Mouse (Mus musculus) limb, embryonic 13.5 days (tissue): ENCODE results near the gene Hemk1. TPM values are rescaled to one million over a fixed set of nuclear protein-coding genes. Genes with fewer than 3 reads are reported as not detected.

Experiments
- ATAC-seq: fragments of 200-750 bp; cut with Nextera tagmentation; 2 replicates; pipeline ENCODE4 v1.8.0; 2017; ENCODE audit warnings: low read depth, moderate number of reproducible peaks, moderate TSS enrichment; ENCODE audit not compliant: low FRiP score
- H3K27ac ChIP-seq: fragments of 300-500 bp; sonication (generic); 2 replicates; pipeline ENCODE4 v1.5.1; 2015; ENCODE audit warnings: inconsistent platforms, mild to moderate bottlenecking, moderate library complexity
- H3K27me3 ChIP-seq: fragments of 300-500 bp; sonication (generic); 2 replicates; pipeline ENCODE4 v1.6.1; 2015; ENCODE audit warnings: mild to moderate bottlenecking, inconsistent platforms
- H3K36me3 ChIP-seq: fragments of 300-500 bp; sonication (generic); 2 replicates; pipeline ENCODE4 v1.6.1; 2015; ENCODE audit warnings: inconsistent platforms, mild to moderate bottlenecking, moderate library complexity
- H3K4me1 ChIP-seq: fragments of 300-500 bp; sonication (generic); 2 replicates; pipeline ENCODE4 v1.6.1; 2015; ENCODE audit warnings: inconsistent platforms
- H3K4me2 ChIP-seq: fragments of 300-500 bp; sonication (generic); replicated peaks from 2 replicates; pipeline ENCODE4 v1.6.1; 2015; ENCODE audit warnings: inconsistent platforms, mild to moderate bottlenecking, moderate library complexity
- H3K4me3 ChIP-seq: fragments of 300-500 bp; sonication (generic); 2 replicates; pipeline ENCODE4 v1.5.1; 2015; ENCODE audit warnings: moderate library complexity, mild to moderate bottlenecking, inconsistent platforms
- H3K9ac ChIP-seq: fragments of 300-500 bp; sonication (generic); 2 replicates; pipeline ENCODE4 v1.6.1; 2015; ENCODE audit warnings: mild to moderate bottlenecking, inconsistent platforms
- H3K9me3 ChIP-seq: fragments of 300-500 bp; sonication (generic); 2 replicates; pipeline ENCODE4 v1.6.1; 2016; ENCODE audit warnings: inconsistent platforms
- whole genome bisulfite sequencing: fragments of 180-500 bp; shearing (Covaris S2); methylation state at CpG from one replicate; pipeline ENCODE4 v1.1.7; 2015; 5-methylcytosine and 5-hydroxymethylcytosine counted together
- polyA plus RNA-seq: library from polyadenylated mRNA; unstranded; fragments of >200 nt; fragmentation: Nextera tagmentation; extraction: Ambion mirVana; gene quantifications from 2 replicates; pipeline ENCODE4 v1.2.1, GENCODE M21; 2015

Gene Hemk1
- polyA plus RNA-seq: 12.6 and 14.4 TPM in 2 replicates

DNA sequence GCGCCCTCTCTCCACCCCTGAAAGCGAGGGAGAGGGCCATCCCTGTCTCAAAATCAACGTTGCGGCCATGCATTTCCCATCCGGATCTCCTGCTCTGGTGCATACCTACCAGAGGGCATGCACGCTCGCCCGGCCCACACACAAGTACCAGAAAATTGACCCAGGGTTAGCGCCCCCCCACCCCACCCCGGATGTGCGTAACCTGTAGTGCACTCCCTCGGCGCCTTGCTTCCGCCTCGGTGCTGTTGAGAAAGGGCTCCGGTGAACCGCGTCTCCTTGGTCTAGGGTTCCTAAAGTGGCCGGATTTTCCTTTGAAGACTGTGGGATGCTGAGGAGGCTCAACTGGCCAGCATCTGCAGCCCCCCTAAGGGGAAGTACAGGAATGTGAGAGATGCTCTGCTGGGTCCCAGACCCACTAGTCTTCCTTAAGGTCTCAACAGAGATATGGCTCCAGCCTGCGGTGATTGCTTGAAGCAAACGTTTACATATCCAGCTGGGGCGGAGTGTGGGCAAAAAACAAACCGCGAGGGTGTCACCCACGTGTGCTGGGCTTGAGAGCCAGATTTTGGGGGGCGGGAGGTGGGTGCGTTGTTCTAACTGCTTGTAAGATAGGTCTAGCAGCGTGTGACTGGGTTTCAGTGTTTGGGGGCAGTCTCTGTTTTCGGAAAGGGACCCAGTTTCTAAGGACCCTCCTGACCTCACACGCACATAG, at the start of gene Hemk1:
Hemk1 (minus strand) TSS at position 179 of the 712 bp plus-strand sequence.
- peak; percentile 69 for ATAC-seq
- Histone ChIP-seq H3K9ac (peak within 1 kb of the TSS; percentile 80), H3K4me3 (peak within 1 kb of the TSS; percentile 60), H3K4me2 (peak within 1 kb of the TSS; percentile 90), H3K36me3 (0 out of 2 replicates have a peak, but pooled peaks cover 5% of the 10 kb centered on the region), H3K9me3 (no peaks in the 10 kb centered on the region), H3K27ac (no peak within 1 kb of the TSS; the same call in 1 of the 2 replicates), H3K4me1 (peaks cover 19% of the 10 kb centered on the region), H3K27me3 (peaks cover 22% of the 10 kb centered on the region)
- WGBS: 5% methylated on average over 30 of the region's 30 CpGs

- no peak for ATAC-seq
- no peak overlapping the region for H3K4me2 ChIP-seq
- WGBS: 90% methylated on average over 3 of the region's 3 CpGs
- no peaks in the 10 kb centered on the region for H3K36me3 ChIP-seq
- H3K4me3 ChIP-seq: no peak overlapping the region
- no peak overlapping the region for H3K9ac ChIP-seq
- H3K9me3 ChIP-seq: no peaks in the 10 kb centered on the region
- peaks cover 70% of the 10 kb centered on the region for H3K27me3 ChIP-seq
- no peak overlapping the region for H3K27ac ChIP-seq
- peaks cover 10% of the 10 kb centered on the region; the same call in 1 of the 2 replicates for H3K4me1 ChIP-seq
Observed at GRCm38 (mm10) chr9:107387708-107388107, 49.6 kb upstream of the Hemk1 start.

DNA sequence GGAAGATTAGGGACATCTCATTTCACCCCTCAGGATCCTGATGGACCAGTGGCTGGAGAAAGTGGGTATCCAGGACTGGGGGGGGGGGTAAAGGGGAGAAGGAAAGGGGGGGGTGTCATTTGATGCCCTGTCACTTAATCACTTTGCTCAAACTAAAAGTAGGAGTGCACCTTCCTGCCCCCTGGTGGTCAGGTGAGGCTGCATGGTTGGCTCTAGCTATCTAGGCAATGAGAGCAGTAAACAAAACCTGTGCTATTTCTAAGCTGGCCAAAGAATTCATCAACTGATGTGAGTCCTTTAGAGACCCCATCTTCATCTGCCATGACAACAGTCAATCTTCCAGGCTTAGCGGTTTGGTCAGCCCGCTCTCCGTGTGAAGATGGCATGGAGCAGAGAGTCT, 48.6 kb upstream of the Hemk1 start:
- no peak overlapping the region for H3K9ac ChIP-seq
- no peaks in the 10 kb centered on the region for H3K36me3 ChIP-seq
- peaks cover 80% of the 10 kb centered on the region for H3K27me3 ChIP-seq
- peaks cover 10% of the 10 kb centered on the region; the same call in 1 of the 2 replicates for H3K4me1 ChIP-seq
- 56% methylated on average over 3 of the region's 3 CpGs for WGBS
- no peak for ATAC-seq
- no peak overlapping the region for H3K4me2 ChIP-seq
- no peak overlapping the region for H3K4me3 ChIP-seq
- no peaks in the 10 kb centered on the region for H3K9me3 ChIP-seq
- H3K27ac ChIP-seq: no peak overlapping the region

- Histone ChIP-seq H3K9ac (no peak overlapping the region), H3K36me3 (no peaks in the 10 kb centered on the region), H3K4me2 (no peak overlapping the region), H3K9me3 (no peaks in the 10 kb centered on the region), H3K4me1 (peaks cover 7% of the 10 kb centered on the region; the same call in 1 of the 2 replicates), H3K4me3 (no peak overlapping the region), H3K27ac (no peak overlapping the region), H3K27me3 (peaks cover 86% of the 10 kb centered on the region)
- WGBS: 28% methylated on average over 3 of the region's 3 CpGs
- ATAC-seq: no peak
Observed at GRCm38 (mm10) chr9:107384396-107384795, 46.2 kb upstream of the Hemk1 start.

- Histone ChIP-seq H3K27ac (no peak overlapping the region), H3K27me3 (peaks cover 99% of the 10 kb centered on the region), H3K4me1 (peaks cover 11% of the 10 kb centered on the region), H3K9ac (no peak overlapping the region), H3K9me3 (no peaks in the 10 kb centered on the region), H3K36me3 (no peaks in the 10 kb centered on the region), H3K4me3 (no peak overlapping the region), H3K4me2 (no peak overlapping the region)
- 9% methylated on average over 8 of the region's 8 CpGs for WGBS
- no peak for ATAC-seq
Observed at GRCm38 (mm10) chr9:107381723-107382122, 43.6 kb upstream of the Hemk1 start.

DNA sequence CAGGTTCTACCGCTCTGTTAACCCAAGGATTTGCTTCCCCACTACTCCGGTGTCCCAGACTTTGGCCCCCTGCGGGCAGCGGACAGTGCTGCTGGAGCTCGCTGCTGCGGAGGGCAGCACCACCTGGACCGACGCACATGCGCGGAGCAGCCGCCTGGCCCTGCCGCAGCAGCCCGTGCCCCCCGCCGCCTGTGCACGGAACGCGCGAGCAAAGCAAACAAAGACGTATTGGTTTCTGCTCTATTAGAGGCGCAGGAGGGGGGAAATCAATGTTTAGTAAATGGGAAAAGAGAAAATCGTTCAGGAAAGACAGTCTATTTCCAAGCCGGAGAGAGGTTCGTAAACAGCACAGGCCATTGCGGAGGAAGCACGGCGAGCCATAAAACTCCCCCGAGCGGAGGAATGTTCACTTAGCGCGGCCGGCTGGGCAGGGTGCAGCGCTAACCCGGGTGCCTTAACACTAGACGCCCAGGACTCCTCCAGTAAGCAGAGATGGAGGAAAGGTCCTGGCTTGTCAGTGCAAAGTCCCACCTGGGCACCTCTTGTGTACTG, 39.9 kb upstream of the Hemk1 start:
- no peak overlapping the region for H3K27ac ChIP-seq
- peak overlapping the region; percentile 73 for H3K4me2 ChIP-seq
- peak overlapping the region; percentile 46 for H3K4me3 ChIP-seq
- H3K27me3 ChIP-seq: peaks cover 99% of the 10 kb centered on the region
- peak overlapping the region; percentile 48 for H3K9ac ChIP-seq
- under 1% methylated on average over 35 of the region's 35 CpGs for WGBS
- ATAC-seq: no peak
- peaks cover 11% of the 10 kb centered on the region for H3K4me1 ChIP-seq
- no peaks in the 10 kb centered on the region for H3K9me3 ChIP-seq
- no peaks in the 10 kb centered on the region for H3K36me3 ChIP-seq

DNA sequence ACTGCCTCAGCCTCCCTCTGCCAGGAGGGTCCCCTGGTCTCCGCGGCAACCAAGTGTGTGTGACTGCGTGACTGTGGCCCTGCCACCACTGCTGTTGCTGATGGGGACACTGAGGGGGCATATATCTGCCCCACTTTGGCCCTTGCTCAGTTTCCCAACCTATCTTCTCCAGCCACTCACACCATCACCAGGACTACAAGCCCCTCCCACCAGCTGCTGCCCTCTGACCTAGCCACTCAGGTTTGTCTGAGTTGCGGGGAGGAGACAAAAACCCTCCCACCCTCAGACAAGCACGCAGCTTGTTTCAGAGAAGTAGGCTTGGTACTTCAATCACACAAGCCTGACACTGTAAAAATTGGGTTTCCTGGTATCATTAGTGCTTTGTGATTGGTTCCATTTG, 37.3 kb upstream of the Hemk1 start:
- Histone ChIP-seq H3K36me3 (no peaks in the 10 kb centered on the region), H3K9me3 (no peaks in the 10 kb centered on the region), H3K9ac (no peak overlapping the region), H3K4me2 (no peak overlapping the region), H3K27ac (no peak overlapping the region), H3K4me3 (no peak overlapping the region), H3K27me3 (peaks cover 73% of the 10 kb centered on the region), H3K4me1 (peaks cover 11% of the 10 kb centered on the region)
- ATAC-seq: no peak
- WGBS: 23% methylated on average over 5 of the region's 5 CpGs

DNA sequence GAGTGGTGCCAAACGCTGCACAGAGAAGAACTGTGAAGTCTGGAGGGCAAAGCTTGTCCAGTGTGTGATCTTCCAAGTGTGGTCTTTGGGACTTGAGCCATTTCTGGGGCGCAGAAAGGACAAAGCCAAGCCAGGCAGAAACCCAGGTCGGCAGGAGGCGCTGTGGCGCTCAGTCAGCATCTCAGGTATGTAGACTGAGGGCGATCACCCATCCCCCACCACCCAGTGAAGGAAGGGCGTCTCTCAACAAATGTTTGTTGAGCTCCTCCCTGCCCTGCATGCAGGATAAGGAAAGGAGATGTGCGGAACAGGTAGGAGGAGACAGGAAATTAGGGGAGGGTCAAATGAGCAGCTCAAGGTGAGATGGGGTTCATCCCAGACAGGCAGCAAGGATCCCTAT, 36.5 kb upstream of the Hemk1 start:
- H3K4me3 ChIP-seq: no peak overlapping the region
- H3K4me1 ChIP-seq: peaks cover 11% of the 10 kb centered on the region
- no peak overlapping the region for H3K4me2 ChIP-seq
- peaks cover 65% of the 10 kb centered on the region for H3K27me3 ChIP-seq
- no peaks in the 10 kb centered on the region for H3K9me3 ChIP-seq
- H3K36me3 ChIP-seq: no peaks in the 10 kb centered on the region
- WGBS: 5% methylated on average over 8 of the region's 8 CpGs
- H3K9ac ChIP-seq: no peak overlapping the region
- no peak overlapping the region for H3K27ac ChIP-seq
- no peak for ATAC-seq

- H3K9me3 ChIP-seq: no peaks in the 10 kb centered on the region
- H3K4me2 ChIP-seq: no peak overlapping the region
- H3K4me3 ChIP-seq: no peak overlapping the region
- no peaks in the 10 kb centered on the region for H3K4me1 ChIP-seq
- WGBS: 48% methylated on average over 4 of the region's 4 CpGs
- H3K27me3 ChIP-seq: peaks cover 51% of the 10 kb centered on the region
- peak; percentile 16; the same call in 1 of the 2 replicates for ATAC-seq
- H3K9ac ChIP-seq: no peak overlapping the region
- no peak overlapping the region for H3K27ac ChIP-seq
- no peaks in the 10 kb centered on the region for H3K36me3 ChIP-seq
Observed at GRCm38 (mm10) chr9:107372441-107372840, 34.3 kb upstream of the Hemk1 start.

DNA sequence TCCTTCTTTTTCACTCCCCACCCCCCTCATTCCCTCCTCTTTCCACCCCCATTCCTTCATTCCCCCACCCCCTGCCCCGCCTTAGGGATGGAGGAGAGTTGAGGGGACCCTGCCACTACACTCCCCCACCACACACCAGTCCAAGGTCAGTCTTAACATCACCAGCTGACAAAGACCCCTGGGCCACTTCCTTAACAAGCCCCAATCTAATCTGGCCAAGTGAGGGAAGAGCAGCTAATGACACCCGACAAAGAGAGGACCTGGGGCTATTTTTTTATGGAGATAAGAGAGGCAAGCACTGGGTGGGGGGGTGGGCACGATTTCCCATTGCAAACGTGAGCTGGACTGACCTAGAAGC, 31.9 kb upstream of the Hemk1 start:
- peaks cover 32% of the 10 kb centered on the region for H3K27me3 ChIP-seq

DNA sequence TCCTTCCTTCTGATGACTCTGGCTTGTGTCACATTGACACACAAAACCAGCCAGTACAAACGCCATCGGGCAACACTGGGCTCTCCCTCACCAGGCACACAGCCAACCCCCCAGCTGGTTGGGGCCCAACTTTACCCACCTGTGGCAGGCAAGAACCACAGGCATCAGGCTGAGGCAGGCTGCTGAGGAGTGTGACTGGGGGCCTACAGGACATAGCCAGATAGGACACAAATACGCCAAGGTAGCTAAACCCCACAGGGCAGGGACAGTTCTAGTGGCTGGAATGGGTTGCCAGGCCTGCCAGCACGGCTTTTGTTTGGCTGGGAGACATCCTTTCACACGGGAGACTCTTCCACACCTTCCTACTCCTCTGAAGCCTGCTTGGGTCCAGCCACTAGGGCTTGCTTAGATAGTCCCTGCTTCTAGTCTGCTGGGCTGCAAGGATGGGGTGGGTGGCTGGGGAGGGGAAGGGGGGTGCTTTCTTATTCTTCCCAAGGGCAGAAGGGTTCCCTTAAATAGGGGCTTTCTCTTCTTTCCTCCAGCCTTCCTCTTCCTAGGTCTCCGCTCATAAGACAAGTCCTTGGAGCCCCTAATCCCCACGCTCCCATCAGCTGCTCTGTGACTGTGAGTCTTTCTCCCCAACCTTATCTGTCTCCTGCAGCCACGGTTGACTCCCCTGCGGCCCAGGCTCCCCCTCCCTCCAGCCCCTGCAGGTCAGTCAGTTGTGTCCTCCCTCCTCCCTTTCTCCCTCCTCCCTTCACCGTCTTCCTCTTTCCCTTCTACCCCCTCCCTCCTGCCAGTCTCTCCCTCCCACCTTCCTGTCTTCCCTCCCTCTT, 31.3 kb upstream of the Hemk1 start:
- Histone ChIP-seq H3K4me3 (no peak overlapping the region), H3K4me2 (no peak overlapping the region), H3K27ac (no peak overlapping the region), H3K9me3 (no peaks in the 10 kb centered on the region), H3K27me3 (peaks cover 27% of the 10 kb centered on the region), H3K9ac (no peak overlapping the region), H3K4me1 (no peaks in the 10 kb centered on the region), H3K36me3 (no peaks in the 10 kb centered on the region)
- 36% methylated on average over 10 of the region's 10 CpGs for WGBS
- ATAC-seq: no peak

More for the DNA sequence above, 31.9 kb upstream of the Hemk1 start:
- 10% methylated on average over 4 of the region's 4 CpGs for WGBS
- Histone ChIP-seq H3K4me2 (no peak overlapping the region), H3K4me1 (no peaks in the 10 kb centered on the region), H3K4me3 (no peak overlapping the region), H3K9me3 (no peaks in the 10 kb centered on the region), H3K9ac (no peak overlapping the region), H3K27ac (no peak overlapping the region), H3K36me3 (no peaks in the 10 kb centered on the region)
- ATAC-seq: no peak

DNA sequence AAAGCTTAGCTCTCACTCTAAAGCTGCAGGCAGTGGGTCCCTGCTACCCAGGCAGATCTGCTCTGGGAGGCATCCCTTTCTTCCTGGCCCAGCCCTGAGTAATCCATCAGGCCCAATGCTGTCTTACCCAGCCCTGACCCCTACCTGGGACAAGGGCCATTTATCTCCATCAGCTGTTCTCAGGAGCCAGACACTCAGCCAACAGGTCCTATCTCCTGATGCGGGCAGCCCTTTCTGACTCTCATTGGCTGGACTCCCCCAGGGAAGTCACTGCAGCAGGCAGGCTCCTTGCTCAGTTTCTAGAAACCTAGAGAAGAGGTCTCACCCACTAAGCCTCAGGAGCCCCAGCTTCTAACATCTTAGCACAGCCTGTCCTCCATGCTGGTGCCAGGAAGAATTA, 30.2 kb upstream of the Hemk1 start:
- no peak overlapping the region for H3K4me2 ChIP-seq
- no peak overlapping the region for H3K4me3 ChIP-seq
- no peak for ATAC-seq
- no peaks in the 10 kb centered on the region for H3K9me3 ChIP-seq
- no peak overlapping the region for H3K9ac ChIP-seq
- no peak overlapping the region for H3K27ac ChIP-seq
- H3K36me3 ChIP-seq: no peaks in the 10 kb centered on the region
- H3K27me3 ChIP-seq: peaks cover 16% of the 10 kb centered on the region
- WGBS: 59% methylated on average over 1 of the region's 1 CpGs
- H3K4me1 ChIP-seq: peaks cover 4% of the 10 kb centered on the region; the same call in 1 of the 2 replicates
